Mouse (Mus musculus) spleen, embryonic (tissue): Measurements from ENCODE around the gene Cd22.
"Not testable (repeated sequence)": the region's sequence is repeated elsewhere in the genome, so short reads cannot be mapped to it uniquely, and the experiment has no call there.

ENCODE experiments used
- CTCF ChIA-PET: fragments of 350-600 bp; sonication (Branson Sonifier 250); formaldehyde crosslinking; loops from one replicate; lab custom pipeline; 2022; lab: Charles Lee

Cd22 gene

GRCm38 (mm10) chr7:30873083-30873482 is 7.1 kb downstream of the Cd22 start:
- CTCF ChIA-PET, result interaction anchor here (0.8 to 2.0 kb wide), 3 partner anchors 9 to 101 kb away, joined by 3 to 9 read pairs (median 3); partner anchors contain the start of gene Fam187b

GRCm38 (mm10) chr7:30863386-30863785 is 16.8 kb downstream of the Cd22 start:
- CTCF ChIA-PET, result no interaction called here

GRCm38 (mm10) chr7:30861464-30861863 is 18.7 kb downstream of the Cd22 start, which contains the start of gene Ffar1:
Gene Ffar1 (minus strand): TSS chr7:30861564.
- CTCF ChIA-PET, result interaction anchor here (0.7 kb wide), 2 partner anchors 14 to 54 kb away, joined by 4 read pairs; no protein-coding TSS in a partner anchor

GRCm38 (mm10) chr7:30859635-30860402 is 20.3 kb downstream of the Cd22 start:
- CTCF ChIA-PET, result interaction anchor here (0.6 to 2.2 kb wide), 12 partner anchors 9 to 198 kb away, joined by 3 to 13 read pairs (median 6); no protein-coding TSS in a partner anchor

GRCm38 (mm10) chr7:30859290-30859634 is 20.9 kb downstream of the Cd22 start:
- CTCF ChIA-PET, result interaction anchor here (0.5 to 2.2 kb wide), 8 partner anchors 8 to 92 kb away, joined by 3 to 20 read pairs (median 8); no protein-coding TSS in a partner anchor

- CTCF ChIA-PET, result no interaction called here
Measured at GRCm38 (mm10) chr7:30857746-30858145, 22.4 kb downstream of the Cd22 start.

- CTCF ChIA-PET, result no interaction called here
Measured at GRCm38 (mm10) chr7:30856078-30856477, 24.1 kb downstream of the Cd22 start, which contains the start of gene Ffar3. Gene Ffar3 (minus strand): TSS chr7:30856178.

- CTCF ChIA-PET, result interaction anchor here (1.0 kb wide), 1 partner anchor 8 kb away, joined by 8 read pairs; no protein-coding TSS in a partner anchor
Measured at GRCm38 (mm10) chr7:30851421-30851820, 28.7 kb downstream of the Cd22 start.

GRCm38 (mm10) chr7:30847934-30848333 is 32.2 kb downstream of the Cd22 start:
- CTCF ChIA-PET, result no interaction called here

- CTCF ChIA-PET, result no interaction called here
Measured at GRCm38 (mm10) chr7:30847386-30847785, 32.8 kb downstream of the Cd22 start.

GRCm38 (mm10) chr7:30846505-30847053 is 33.6 kb downstream of the Cd22 start:
- CTCF ChIA-PET, result no interaction called here

GRCm38 (mm10) chr7:30844676-30845297 is 35.4 kb downstream of the Cd22 start:
- CTCF ChIA-PET, result no interaction called here

GRCm38 (mm10) chr7:30842092-30842491 is 38.0 kb downstream of the Cd22 start:
- CTCF ChIA-PET, result no interaction called here

- CTCF ChIA-PET, result no interaction called here
Measured at GRCm38 (mm10) chr7:30841379-30841778, 38.8 kb downstream of the Cd22 start.

GRCm38 (mm10) chr7:30840306-30840705 is 39.8 kb downstream of the Cd22 start:
- CTCF ChIA-PET, result no interaction called here

- CTCF ChIA-PET, result interaction anchor here (0.6 kb wide), 1 partner anchor 62 kb away, joined by 4 read pairs; no protein-coding TSS in a partner anchor
Measured at GRCm38 (mm10) chr7:30837277-30837676, 42.9 kb downstream of the Cd22 start.

- CTCF ChIA-PET, result not testable (repeated sequence)
Measured at GRCm38 (mm10) chr7:30832684-30833083, 47.5 kb downstream of the Cd22 start.

GRCm38 (mm10) chr7:30832261-30832660 is 47.9 kb downstream of the Cd22 start:
- CTCF ChIA-PET, result interaction anchor here (0.6 kb wide), 1 partner anchor 932 kb away, joined by 9 read pairs; no protein-coding TSS in a partner anchor

GRCm38 (mm10) chr7:30829428-30829827 is 50.7 kb downstream of the Cd22 start:
- CTCF ChIA-PET, result interaction anchor here (0.6 kb wide), 1 partner anchor 130 kb away, joined by 4 read pairs; no protein-coding TSS in a partner anchor

- CTCF ChIA-PET, result interaction anchor here (0.6 kb wide), 1 partner anchor 130 kb away, joined by 4 read pairs; no protein-coding TSS in a partner anchor
Measured at GRCm38 (mm10) chr7:30828871-30829270, 51.3 kb downstream of the Cd22 start.

- CTCF ChIA-PET, result no interaction called here
Measured at GRCm38 (mm10) chr7:30826660-30827059, 53.5 kb downstream of the Cd22 start.

GRCm38 (mm10) chr7:30824306-30824705 is 55.8 kb downstream of the Cd22 start:
- CTCF ChIA-PET, result no interaction called here
